In genomic region chr1:168313772-168314171, GRCm38 (mm10) we compare ENCODE assay signal across 23 mouse cellular contexts.
DNase-seq lines count a peak whose midpoint lies in the region; ATAC-seq and TF ChIP-seq lines count a peak whose summit lies in the region.
"Had no signal": no experiment of that assay in that cellular context is flagged by ENCODE, and none has a peak within 500 bp of the region (broad histone marks: within the 10 kb centered on the region; RNA-seq: fewer than 3 reads in every experiment).

No protein-coding gene starts in this region.

- peak overlapping the region; percentile 67 for H3K27ac ChIP-seq in liver, embryonic 14.5 days
- no peak overlapping the region for H3K27ac ChIP-seq in liver, embryonic 11.5 days (ENCODE audit: low read depth, low read length)
- no peak overlapping the region for H3K27ac ChIP-seq in hindbrain, embryonic 12.5 days
- no peak overlapping the region for H3K27ac ChIP-seq in midbrain, embryonic 11.5 days (ENCODE audit: low read depth, low read length)
- H3K27ac ChIP-seq: embryonic facial prominence, embryonic 15.5 days; forebrain, embryonic 10.5 days; gastrocnemius, adult 2 months; heart, adult 2 months; hindbrain, embryonic 13.5 days; hindbrain, postnatal 0 days had no signal

- peaks cover 55 to 65% of the 10 kb centered on the region in 2 experiments for H3K4me1 ChIP-seq in liver, embryonic 14.5 days (replicated peaks; ENCODE audit: control insufficient read depth in 2 of 2, insufficient read depth in 2 of 2, low read length in 1 of 2)
- H3K4me1 ChIP-seq in liver, embryonic 11.5 days (replicated peaks; ENCODE audit: control insufficient read depth, insufficient read depth, low read length) = peaks cover 22% of the 10 kb centered on the region
- H3K4me1 ChIP-seq in hindbrain, embryonic 12.5 days = peaks cover 27% of the 10 kb centered on the region
- peaks cover 9% of the 10 kb centered on the region for H3K4me1 ChIP-seq in midbrain, embryonic 11.5 days (ENCODE audit: control insufficient read depth, insufficient read depth, low read length)

- no peak overlapping the region for H3K4me3 ChIP-seq in liver, embryonic 14.5 days (ENCODE audit: insufficient read depth in 1 of 2, low read depth in 2 of 2, low read length in 2 of 2)
- no peak overlapping the region for H3K4me3 ChIP-seq in liver, embryonic 11.5 days (ENCODE audit: low read depth, low read length)
- no peak overlapping the region for H3K4me3 ChIP-seq in hindbrain, embryonic 12.5 days
- no peak overlapping the region for H3K4me3 ChIP-seq in midbrain, embryonic 11.5 days (ENCODE audit: low read depth, low read length)
- H3K4me3 ChIP-seq: embryonic facial prominence, embryonic 15.5 days; forebrain, embryonic 10.5 days; gastrocnemius, adult 2 months; heart, adult 2 months; heart, embryonic 12.5 days; hindbrain, embryonic 13.5 days had no signal

- H3K27me3 ChIP-seq in liver, embryonic 14.5 days (ENCODE audit: control insufficient read depth, insufficient read depth, low read length) = no peaks in the 10 kb centered on the region
- no peaks in the 10 kb centered on the region for H3K27me3 ChIP-seq in liver, embryonic 11.5 days (replicated peaks; ENCODE audit: control insufficient read depth, insufficient read depth, low read length)
- H3K27me3 ChIP-seq in hindbrain, embryonic 12.5 days = no peaks in the 10 kb centered on the region
- no peaks in the 10 kb centered on the region for H3K27me3 ChIP-seq in midbrain, embryonic 11.5 days (ENCODE audit: control insufficient read depth, insufficient read depth, low read length)
- H3K27me3 ChIP-seq: embryonic facial prominence, embryonic 15.5 days; heart, embryonic 12.5 days; hindbrain, embryonic 13.5 days had no signal

- H3K36me3 ChIP-seq in liver, embryonic 14.5 days (replicated peaks; ENCODE audit: control insufficient read depth, insufficient read depth, low read depth) = no peaks in the 10 kb centered on the region
- H3K36me3 ChIP-seq in liver, embryonic 11.5 days (ENCODE audit: control insufficient read depth, insufficient read depth, low read length) = 0 out of 2 replicates have a peak, but pooled peaks cover 2% of the 10 kb centered on the region
- no peaks in the 10 kb centered on the region for H3K36me3 ChIP-seq in hindbrain, embryonic 12.5 days
- H3K36me3 ChIP-seq in midbrain, embryonic 11.5 days (ENCODE audit: control insufficient read depth, insufficient read depth, low read length) = no peaks in the 10 kb centered on the region
- H3K36me3 ChIP-seq: embryonic facial prominence, embryonic 15.5 days; G1E; hindbrain, embryonic 13.5 days had no signal

- no peaks in the 10 kb centered on the region for H3K9me3 ChIP-seq in liver, embryonic 14.5 days (ENCODE audit: control insufficient read depth, low read length)
- no peaks in the 10 kb centered on the region for H3K9me3 ChIP-seq in liver, embryonic 11.5 days (ENCODE audit: control insufficient read depth, low read length)
- no peaks in the 10 kb centered on the region for H3K9me3 ChIP-seq in hindbrain, embryonic 12.5 days (replicated peaks)
- H3K9me3 ChIP-seq in midbrain, embryonic 11.5 days (ENCODE audit: control insufficient read depth, low read length) = no peaks in the 10 kb centered on the region
- H3K9me3 ChIP-seq: embryonic facial prominence, embryonic 15.5 days; forebrain, embryonic 10.5 days; heart, embryonic 12.5 days; hindbrain, embryonic 13.5 days had no signal

- peak overlapping the region; percentile 61 for H3K4me2 ChIP-seq in liver, embryonic 14.5 days (ENCODE audit: low read depth)
- no peak overlapping the region for H3K4me2 ChIP-seq in liver, embryonic 11.5 days
- no peak overlapping the region for H3K4me2 ChIP-seq in hindbrain, embryonic 12.5 days (replicated peaks)
- no peak overlapping the region for H3K4me2 ChIP-seq in midbrain, embryonic 11.5 days
- H3K4me2 ChIP-seq: embryonic facial prominence, embryonic 15.5 days; heart, embryonic 12.5 days; hindbrain, embryonic 13.5 days had no signal

- no peak for ATAC-seq in liver, embryonic 14.5 days (ENCODE audit: insufficient read depth)
- no peak for ATAC-seq in liver, embryonic 11.5 days (replicated peaks; ENCODE audit: low FRiP score)
- ATAC-seq in granulocyte monocyte progenitor cell, adult 5-6 weeks (replicated peaks; ENCODE audit: poor library complexity, severe bottlenecking) = peak; percentile 65
- ATAC-seq in megakaryocyte, adult 5-6 weeks (ENCODE audit: poor library complexity, severe bottlenecking) = peak; percentile 74
- no peak for ATAC-seq in hindbrain, embryonic 12.5 days (ENCODE audit: low FRiP score)
- no peak for ATAC-seq in midbrain, embryonic 11.5 days (ENCODE audit: low FRiP score)
- ATAC-seq: CD4-positive, CD25-positive, alpha-beta regulatory T cell, adult 4 months; forebrain, embryonic 14.5 days; hindbrain, postnatal 0 days had no signal

- H3K9ac ChIP-seq in liver, embryonic 14.5 days (replicated peaks) = peak overlapping the region; percentile 46
- H3K9ac ChIP-seq in liver, embryonic 11.5 days (ENCODE audit: low read depth, low read length) = no peak overlapping the region
- no peak overlapping the region for H3K9ac ChIP-seq in hindbrain, embryonic 12.5 days
- no peak overlapping the region for H3K9ac ChIP-seq in midbrain, embryonic 11.5 days (ENCODE audit: low read length)
- H3K9ac ChIP-seq: embryonic facial prominence, embryonic 15.5 days; heart, embryonic 12.5 days; hindbrain, embryonic 13.5 days had no signal

- DNase-seq in liver, embryonic 14.5 days (ENCODE audit: low read depth in 3 of 3, low spot score in 3 of 3) = no peak
- no peak for DNase-seq in liver, embryonic 11.5 days (ENCODE audit: low spot score)
- DNase-seq in midbrain, embryonic 11.5 days (ENCODE audit: low spot score, missing footprints) = no peak
- no peak for DNase-seq in cerebellum, adult 11-12 months
- DNase-seq: adrenal gland, postnatal 14 days; B cell, adult 2 months; cerebellum, adult 18-20 months; cerebellum, postnatal 10 days; embryo, embryonic 11 days; gastrocnemius, adult 2 months; gastrocnemius, postnatal 25 days; heart, adult 2 months had no signal

- no peak for TF ChIP-seq EP300 in liver, embryonic 14.5 days (IDR thresholded peaks at IDR 0.05; ENCODE audit: low read depth)

- TF ChIP-seq CTCF in liver, embryonic 14.5 days (IDR thresholded peaks at IDR 0.05; ENCODE audit: low read depth) = no peak

Comparison
In these comparisons a context has a peak if more than half of its experiments do, and no peak if none do; other contexts are left out.
1. ATAC-seq: peak in granulocyte monocyte progenitor cell, adult 5-6 weeks (single experiment) and megakaryocyte, adult 5-6 weeks (single experiment); none in liver, embryonic 14.5 days (single experiment), liver, embryonic 11.5 days (single experiment), hindbrain, embryonic 12.5 days (single experiment) and midbrain, embryonic 11.5 days (single experiment).